Mouse (Mus musculus): ENCODE results near the gene Prrt1.

Gene Prrt1

GRCm38 (mm10) chr17:34629221-34629751, at the start of gene Prrt1:
Gene Prrt1 (plus strand): TSS chr17:34629533.
- DNase-seq: no peak

GRCm38 (mm10) chr17:34582528-34582927, 46.8 kb upstream of the Prrt1 start:
- DNase-seq: no peak

- DNase-seq: no peak
Measured at GRCm38 (mm10) chr17:34583397-34583796, 45.9 kb upstream of the Prrt1 start.

- DNase-seq: no peak
Measured at GRCm38 (mm10) chr17:34583819-34584218, 45.5 kb upstream of the Prrt1 start.

GRCm38 (mm10) chr17:34585121-34585520, 44.2 kb upstream of the Prrt1 start:
- no peak for DNase-seq

- DNase-seq: no peak
Measured at GRCm38 (mm10) chr17:34585877-34586771, 43.2 kb upstream of the Prrt1 start.

- DNase-seq: peak; percentile 73
Measured at GRCm38 (mm10) chr17:34586796-34587422, 42.4 kb upstream of the Prrt1 start.

- DNase-seq: peak; percentile 99
Measured at GRCm38 (mm10) chr17:34587423-34587811, 41.9 kb upstream of the Prrt1 start.

- DNase-seq: no peak
Measured at GRCm38 (mm10) chr17:34587814-34588213, 41.5 kb upstream of the Prrt1 start.

GRCm38 (mm10) chr17:34588767-34589166, 40.6 kb upstream of the Prrt1 start:
- no peak for DNase-seq

- DNase-seq: no peak
Measured at GRCm38 (mm10) chr17:34589206-34589605, 40.1 kb upstream of the Prrt1 start.

GRCm38 (mm10) chr17:34589681-34590101, 39.6 kb upstream of the Prrt1 start, which contains the start of gene Gpsm3:
Gene Gpsm3 (plus strand): TSS chr17:34589806.
- peak; percentile 49 for DNase-seq

GRCm38 (mm10) chr17:34590154-34590987, 39.0 kb upstream of the Prrt1 start:
- DNase-seq: no peak

GRCm38 (mm10) chr17:34591029-34591993, 38.0 kb upstream of the Prrt1 start, which contains the start of gene Pbx2:
Gene Pbx2 (plus strand): TSS chr17:34591266.
- peak; percentile 44 for DNase-seq

- peak; percentile 86 for DNase-seq
Measured at GRCm38 (mm10) chr17:34591994-34592375, 37.3 kb upstream of the Prrt1 start.

- DNase-seq: peak; percentile 42
Measured at GRCm38 (mm10) chr17:34592581-34593549, 36.5 kb upstream of the Prrt1 start.

- DNase-seq: no peak
Measured at GRCm38 (mm10) chr17:34593752-34594525, 35.4 kb upstream of the Prrt1 start.

- DNase-seq: no peak
Measured at GRCm38 (mm10) chr17:34596098-34596497, 33.2 kb upstream of the Prrt1 start.

- no peak for DNase-seq
Measured at GRCm38 (mm10) chr17:34597566-34598095, 31.7 kb upstream of the Prrt1 start, which contains the start of gene Ager. Gene Ager (plus strand): TSS chr17:34597862.
